Mouse (Mus musculus) B cell, adult 2 months (primary cell): ENCODE results near the gene Gm9789.
"Not testable (repeated sequence)": the region's sequence is repeated elsewhere in the genome, so short reads cannot be mapped to it uniquely, and the experiment has no call there.

Source experiments
- DNase-seq, 2 experiments: peaks; one replicate each; pipeline ENCODE4 v3.0.0; 2022

Gene Gm9789

GRCm38 (mm10) chr16:89157652-89158051, at the start of gene Gm9789:
Gm9789 (plus strand) TSS chr16:89157952.
- no peak for DNase-seq

GRCm38 (mm10) chr16:89140551-89140950, 17.2 kb upstream of the Gm9789 start, which contains the start of gene Gm6358:
Gm6358 (plus strand) TSS chr16:89140851.
- no peak for DNase-seq

GRCm38 (mm10) chr16:89150786-89151185, 7.0 kb upstream of the Gm9789 start, which contains the start of gene Gm10061:
Gm10061 (plus strand) TSS chr16:89151086.
- no peak for DNase-seq

- not testable (repeated sequence) for DNase-seq
Observed at GRCm38 (mm10) chr16:89169190-89169589, 11.4 kb downstream of the Gm9789 start, which contains the start of gene Gm7735. Gm7735 (plus strand) TSS chr16:89169490.

- no peak for DNase-seq
Observed at GRCm38 (mm10) chr16:89174435-89174834, 16.7 kb downstream of the Gm9789 start, which contains the start of gene 1110057P08Rik. 1110057P08Rik (plus strand) TSS chr16:89174735.

GRCm38 (mm10) chr16:89188621-89189020, 30.9 kb downstream of the Gm9789 start:
- no peak for DNase-seq

- no peak for DNase-seq
Observed at GRCm38 (mm10) chr16:89205561-89205960, 47.8 kb downstream of the Gm9789 start, which contains the start of gene Krtap20-2. Krtap20-2 (plus strand) TSS chr16:89205861.
